Mouse (Mus musculus) liver, postnatal 0 days (tissue): ENCODE measurements at regions not wholly inside any gene's neighbourhood (a gene's known extent, or its start where the extent isn't known, plus 50 kb on each side); places are given as distances from the start of the nearest gene placed in this dataset.
A peak's percentile ranks its signal among the peaks of the same experiment; 100 is the strongest.

Experiments
- ATAC-seq: fragments of 200-750 bp; cut with Nextera tagmentation; 2 replicates; pipeline ENCODE4 v1.8.0; 2017; ENCODE audit warnings: mild to moderate bottlenecking, moderate library complexity
- DNase-seq: peaks from one replicate; pipeline ENCODE4 v3.0.0-alpha.2; 2016
- H3K27ac ChIP-seq: fragments of 300-500 bp; sonication (generic); 2 replicates; pipeline ENCODE4 v1.5.1; 2014; ENCODE audit warnings: antibody characterized with exemption, moderate library complexity, mild to moderate bottlenecking, low read depth
- H3K27me3 ChIP-seq: fragments of 300-500 bp; sonication (generic); 2 replicates; pipeline ENCODE4 v1.6.1; 2014; ENCODE audit warnings: low read length, control low read depth, mixed read lengths; ENCODE audit not compliant: insufficient read depth
- H3K36me3 ChIP-seq: fragments of 300-500 bp; sonication (generic); replicated peaks from 2 replicates; pipeline ENCODE4 v1.6.1; 2014; ENCODE audit warnings: mild to moderate bottlenecking, control low read depth, low read length, moderate library complexity, mixed read lengths; ENCODE audit not compliant: insufficient read depth
- H3K4me1 ChIP-seq: fragments of 300-500 bp; sonication (generic); 2 replicates; pipeline ENCODE4 v1.6.1; 2014; ENCODE audit warnings: antibody characterized with exemption, mild to moderate bottlenecking, control low read depth; ENCODE audit not compliant: insufficient read depth
- H3K4me2 ChIP-seq: fragments of 300-500 bp; sonication (generic); 2 replicates; pipeline ENCODE4 v1.6.1; 2014; ENCODE audit warnings: low read depth, mild to moderate bottlenecking, low read length, moderate library complexity, mixed read lengths
- H3K4me3 ChIP-seq: fragments of 300-500 bp; sonication (generic); 2 replicates; pipeline ENCODE4 v1.5.1; 2014; ENCODE audit warnings: low read depth, low read length
- H3K9ac ChIP-seq: fragments of 300-500 bp; sonication (generic); replicated peaks from 2 replicates; pipeline ENCODE4 v1.6.1; 2014; ENCODE audit warnings: mild to moderate bottlenecking, moderate library complexity
- H3K9me3 ChIP-seq: fragments of 300-500 bp; sonication (generic); 2 replicates; pipeline ENCODE4 v1.6.1; 2016; ENCODE audit warnings: mild to moderate bottlenecking, control low read depth, low read length, mixed read lengths
- CTCF ChIP-seq: sonication (generic); IDR thresholded peaks from 2 replicates; pipeline ENCODE4 v1.5.1; 2016; ENCODE audit warnings: antibody characterized with exemption, low read depth
- EP300 ChIP-seq: IDR thresholded peaks from 2 replicates; pipeline ENCODE4 v1.6.1; 2016; ENCODE audit warnings: antibody characterized with exemption, low read depth, mild to moderate bottlenecking
- WGBS: fragments of 180-500 bp; shearing (Covaris S2); extraction: QIAGEN DNeasy Blood & Tissue Kit; methylation state at CpG from one replicate; pipeline ENCODE4 v1.1.7; 2014; ENCODE audit not compliant: insufficient replicate concordance; 5-methylcytosine and 5-hydroxymethylcytosine counted together

- 79% methylated on average over 1 of the region's 1 CpGs for WGBS
- no peaks in the 10 kb centered on the region for H3K36me3 ChIP-seq
- TF ChIP-seq EP300 (no peak), CTCF (no peak)
- ATAC-seq: no peak
- H3K9me3 ChIP-seq: no peaks in the 10 kb centered on the region
- no peak overlapping the region for H3K27ac ChIP-seq
- H3K4me2 ChIP-seq: no peak overlapping the region
- H3K4me1 ChIP-seq: no peaks in the 10 kb centered on the region
- no peaks in the 10 kb centered on the region for H3K27me3 ChIP-seq
- no peak for DNase-seq
- H3K4me3 ChIP-seq: no peak overlapping the region
- no peak overlapping the region for H3K9ac ChIP-seq
Observed at GRCm38 (mm10) chr6:93537126-93537525, 593.8 kb upstream of the Adamts9 start.

DNA sequence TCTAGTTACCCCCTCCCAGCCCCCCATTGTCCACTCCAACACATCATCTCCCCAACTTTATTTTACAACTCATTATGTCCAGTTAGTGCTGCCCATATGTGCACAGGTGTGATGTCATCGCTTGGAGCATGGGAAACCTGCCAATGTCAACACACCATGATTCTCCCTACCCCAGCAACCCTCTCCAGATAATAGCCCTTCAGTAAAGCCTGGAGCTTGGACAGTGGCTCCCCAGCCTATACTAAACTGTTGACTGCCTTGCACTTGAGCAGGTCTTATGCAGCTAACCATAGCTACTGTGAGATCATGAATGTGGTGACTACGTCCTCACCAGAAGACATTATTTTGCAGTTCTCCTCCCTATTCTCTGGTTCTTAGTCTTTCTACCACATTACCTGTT, 570.5 kb upstream of the Adamts9 start:
- TF ChIP-seq CTCF: no peak
- TF ChIP-seq EP300: no peak
- Histone ChIP-seq H3K27ac (no peak overlapping the region), H3K36me3 (no peaks in the 10 kb centered on the region), H3K9ac (no peak overlapping the region), H3K9me3 (no peaks in the 10 kb centered on the region), H3K27me3 (no peaks in the 10 kb centered on the region), H3K4me1 (no peaks in the 10 kb centered on the region), H3K4me2 (no peak overlapping the region), H3K4me3 (no peak overlapping the region)
- 72% methylated on average over 2 of the region's 2 CpGs for WGBS
- ATAC-seq (no peak), DNase-seq (peak; percentile 18)

DNA sequence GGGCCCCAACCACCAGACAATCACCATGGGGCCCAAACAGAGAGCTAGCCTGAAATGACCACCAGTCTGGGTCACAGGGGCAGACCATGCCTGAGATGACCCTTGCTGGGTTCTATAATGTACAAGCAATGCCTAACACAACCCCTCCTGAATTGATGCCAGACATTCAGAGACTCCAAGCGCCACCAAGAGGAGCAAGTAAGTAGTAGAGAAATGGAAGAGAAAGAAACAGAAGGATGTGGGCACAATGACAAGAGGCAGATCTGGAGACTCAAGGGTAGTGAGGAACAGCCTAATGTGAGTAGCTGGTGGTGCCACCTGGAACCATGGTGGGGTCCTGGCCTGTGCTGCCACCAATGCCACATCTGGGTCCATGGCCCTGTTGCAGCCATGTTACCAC, 566.6 kb upstream of the Adamts9 start:
- 74% methylated on average over 1 of the region's 1 CpGs for WGBS
- no peak for TF ChIP-seq EP300
- TF ChIP-seq CTCF: no peak
- no peak overlapping the region for H3K9ac ChIP-seq
- H3K9me3 ChIP-seq: no peaks in the 10 kb centered on the region
- H3K27me3 ChIP-seq: no peaks in the 10 kb centered on the region
- H3K27ac ChIP-seq: no peak overlapping the region
- ATAC-seq: no peak
- H3K4me2 ChIP-seq: no peak overlapping the region
- no peaks in the 10 kb centered on the region for H3K36me3 ChIP-seq
- DNase-seq: no peak
- H3K4me1 ChIP-seq: no peaks in the 10 kb centered on the region
- H3K4me3 ChIP-seq: no peak overlapping the region

GRCm38 (mm10) chr6:93497824-93498223, 554.5 kb upstream of the Adamts9 start:
- no peaks in the 10 kb centered on the region for H3K9me3 ChIP-seq
- H3K36me3 ChIP-seq: no peaks in the 10 kb centered on the region
- no peaks in the 10 kb centered on the region for H3K4me1 ChIP-seq
- H3K4me3 ChIP-seq: no peak overlapping the region
- no peak for DNase-seq
- no peaks in the 10 kb centered on the region for H3K27me3 ChIP-seq
- TF ChIP-seq CTCF (no peak), EP300 (no peak)
- H3K27ac ChIP-seq: no peak overlapping the region
- no peak overlapping the region for H3K4me2 ChIP-seq
- WGBS: 55% methylated on average over 4 of the region's 4 CpGs
- no peak overlapping the region for H3K9ac ChIP-seq
- no peak for ATAC-seq

DNA sequence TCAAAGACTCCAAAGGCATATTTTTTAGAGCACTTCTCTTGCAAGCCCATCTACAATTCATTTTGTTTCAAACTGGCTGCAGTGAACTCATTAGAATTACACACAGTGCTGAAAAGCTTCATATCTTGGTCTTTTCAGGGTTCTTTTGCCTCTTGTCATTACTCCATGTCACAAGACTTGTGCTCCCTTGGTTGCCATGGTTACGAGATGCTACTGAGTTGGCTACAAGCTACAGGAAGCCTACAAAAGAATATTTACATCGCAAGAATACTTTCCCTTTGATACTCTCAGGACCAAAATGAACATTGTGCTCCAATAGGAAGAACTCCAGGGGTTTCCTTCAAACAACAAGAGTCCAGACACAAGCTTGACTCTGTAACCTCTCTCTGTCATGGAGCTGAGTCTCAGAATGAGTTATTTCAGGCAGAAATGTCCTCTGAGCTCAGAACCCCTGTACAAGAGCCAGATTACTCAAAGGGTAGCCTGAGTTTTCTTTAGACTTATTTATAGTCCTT, 545.2 kb upstream of the Adamts9 start:
- Histone ChIP-seq H3K4me2 (no peak overlapping the region), H3K27ac (no peak overlapping the region), H3K4me3 (no peak overlapping the region), H3K4me1 (no peaks in the 10 kb centered on the region), H3K36me3 (no peaks in the 10 kb centered on the region), H3K9ac (no peak overlapping the region), H3K9me3 (no peaks in the 10 kb centered on the region), H3K27me3 (no peaks in the 10 kb centered on the region)
- DNase-seq (no peak), ATAC-seq (no peak)
- TF ChIP-seq EP300 (no peak), CTCF (no peak)
- WGBS: 64% methylated on average over 2 of the region's 2 CpGs

DNA sequence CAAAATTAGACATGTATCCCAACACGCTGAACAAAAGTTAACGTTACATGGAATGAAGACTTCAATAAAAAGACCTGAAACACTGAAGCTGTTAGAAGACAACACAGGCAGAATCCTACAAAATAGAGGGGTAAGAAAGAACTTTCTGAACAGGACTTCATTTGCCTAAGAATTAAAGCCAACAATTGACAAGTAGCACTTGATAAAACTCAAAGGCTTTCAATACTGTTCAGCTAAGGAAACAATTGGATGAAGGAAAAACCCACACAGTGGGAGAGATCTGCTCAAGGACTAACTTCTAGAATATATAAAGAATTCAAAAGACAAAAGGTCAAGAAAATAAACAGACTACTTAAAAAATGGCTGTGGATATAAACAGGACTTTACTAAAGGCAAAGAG, 535.2 kb upstream of the Adamts9 start:
- DNase-seq (no peak), ATAC-seq (no peak)
- Histone ChIP-seq H3K27ac (no peak overlapping the region), H3K27me3 (no peaks in the 10 kb centered on the region), H3K4me3 (no peak overlapping the region), H3K36me3 (no peaks in the 10 kb centered on the region), H3K9me3 (no peaks in the 10 kb centered on the region), H3K4me2 (no peak overlapping the region), H3K9ac (no peak overlapping the region), H3K4me1 (no peaks in the 10 kb centered on the region)
- TF ChIP-seq CTCF (no peak), EP300 (no peak)
- 75% methylated on average over 2 of the region's 2 CpGs for WGBS

DNA sequence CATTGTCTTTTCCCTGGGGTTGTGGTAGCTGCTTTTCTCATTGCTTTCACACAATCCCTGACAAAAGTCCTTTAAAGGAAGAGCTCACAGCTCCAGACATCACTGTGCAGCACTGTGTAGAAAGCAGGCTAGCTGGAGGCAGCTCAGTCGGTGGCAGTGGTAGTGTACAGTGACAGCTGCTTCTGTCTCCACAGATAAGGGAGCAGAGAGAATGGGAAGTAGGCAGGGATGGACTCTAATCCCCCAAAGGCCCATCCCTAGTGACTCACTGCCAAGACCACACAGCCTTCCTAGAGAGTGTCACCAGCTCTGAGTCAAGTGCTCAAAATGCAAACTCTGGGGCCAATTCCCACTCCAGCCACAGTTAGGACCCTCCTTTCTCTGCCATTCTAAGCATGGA, 531.7 kb upstream of the Adamts9 start:
- H3K9me3 ChIP-seq: no peaks in the 10 kb centered on the region
- DNase-seq (no peak), ATAC-seq (no peak)
- no peaks in the 10 kb centered on the region for H3K27me3 ChIP-seq
- no peak for TF ChIP-seq EP300
- no peak for TF ChIP-seq CTCF
- no peak overlapping the region for H3K27ac ChIP-seq
- no peaks in the 10 kb centered on the region for H3K36me3 ChIP-seq
- no peak overlapping the region for H3K4me3 ChIP-seq
- H3K9ac ChIP-seq: no peak overlapping the region
- no peak overlapping the region for H3K4me2 ChIP-seq
- 23% methylated on average over 1 of the region's 1 CpGs for WGBS
- H3K4me1 ChIP-seq: no peaks in the 10 kb centered on the region
